Mouse (Mus musculus) CH12.LX (cell line): ENCODE data around the gene Plod1.

Experiments
- CHD2 ChIP-seq: IDR thresholded peaks from 2 replicates; pipeline ENCODE4 v1.6.1; 2011; ENCODE audit warnings: low read length, improper control_type of control experiment
- CTCF ChIP-seq, 2 experiments: IDR thresholded peaks in 1 of 2; conservative IDR thresholded peaks in 1 of 2; 2 replicates each; pipeline ENCODE4 v1.5.1; 2011 to 2012; ENCODE audit warnings: low read depth in 2 of 2, low read length in 2 of 2, improper control_type of control experiment in 1 of 2, inconsistent platforms in 1 of 2, mild to moderate bottlenecking in 1 of 2, moderate library complexity in 1 of 2
- HCFC1 ChIP-seq: IDR thresholded peaks from 2 replicates; pipeline ENCODE4 v1.6.1; 2012; ENCODE audit warnings: low read depth, mild to moderate bottlenecking, inconsistent platforms, low read length, improper control_type of control experiment
- POLR2A ChIP-seq: IDR thresholded peaks from 2 replicates; pipeline ENCODE4 v1.6.1; 2011; ENCODE audit warnings: low read depth, mild to moderate bottlenecking, improper control_type of control experiment, low read length
- ZC3H11A ChIP-seq: IDR thresholded peaks from 2 replicates; pipeline ENCODE4 v1.6.1; 2012; ENCODE audit warnings: low read depth, mild to moderate bottlenecking, inconsistent platforms, low read length, improper control_type of control experiment
- ZMIZ1 ChIP-seq: IDR thresholded peaks from 2 replicates; pipeline ENCODE4 v1.6.1; 2012; ENCODE audit warnings: low read depth, mild to moderate bottlenecking, inconsistent platforms, low read length, improper control_type of control experiment

DNA sequence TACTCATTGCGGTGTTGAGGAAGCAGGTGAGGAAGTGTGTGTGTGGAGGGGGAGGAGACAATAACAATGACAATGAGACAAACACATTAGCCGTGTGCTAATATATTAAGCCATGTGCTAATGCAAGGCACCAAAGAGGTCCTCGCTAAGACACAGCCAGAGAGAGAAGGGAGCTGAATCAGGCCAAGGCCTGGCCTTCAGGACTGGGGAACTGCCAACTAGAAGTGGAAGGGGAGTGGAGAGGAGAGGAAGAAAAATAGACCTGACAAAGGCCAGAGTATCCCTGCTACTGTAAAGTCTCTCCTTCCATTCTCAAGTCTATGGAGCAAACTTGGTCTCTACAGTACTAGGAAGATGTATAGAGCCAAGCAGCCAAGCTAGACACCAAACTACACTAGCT lies 33.0 kb downstream of the Plod1 start:
- TF ChIP-seq POLR2A (no peak), CHD2 (no peak), HCFC1 (no peak), ZMIZ1 (no peak), ZC3H11A (no peak), CTCF (conservative IDR thresholded peaks at IDR 0.05 in 1 of 2, IDR thresholded peaks at IDR 0.05 in 1 of 2; ENCODE audit: low read depth in 2 of 2, low read length in 2 of 2) (no peak)
